Mouse (Mus musculus) adrenal gland, postnatal 10 days (tissue): ENCODE measurements around the gene Msto1. TPM values are rescaled to one million over a fixed set of nuclear protein-coding genes. Genes with fewer than 3 reads are reported as not detected.
"Not testable (repeated sequence)": the region's sequence is repeated elsewhere in the genome, so short reads cannot be mapped to it uniquely, and the experiment has no call there.

Source experiments
- DNase-seq: peaks from one replicate; pipeline ENCODE4 v3.0.0; 2021; ENCODE audit warnings: mixed read lengths
- total RNA-seq, 2 experiments: library from RNA; stranded (reverse); gene quantifications; 2 replicates each; pipeline ENCODE4 v1.2.3; 2021

Gene Msto1
- total RNA-seq, 2 experiments from 2014 or later = 23.9 to 27.2 TPM

DNA sequence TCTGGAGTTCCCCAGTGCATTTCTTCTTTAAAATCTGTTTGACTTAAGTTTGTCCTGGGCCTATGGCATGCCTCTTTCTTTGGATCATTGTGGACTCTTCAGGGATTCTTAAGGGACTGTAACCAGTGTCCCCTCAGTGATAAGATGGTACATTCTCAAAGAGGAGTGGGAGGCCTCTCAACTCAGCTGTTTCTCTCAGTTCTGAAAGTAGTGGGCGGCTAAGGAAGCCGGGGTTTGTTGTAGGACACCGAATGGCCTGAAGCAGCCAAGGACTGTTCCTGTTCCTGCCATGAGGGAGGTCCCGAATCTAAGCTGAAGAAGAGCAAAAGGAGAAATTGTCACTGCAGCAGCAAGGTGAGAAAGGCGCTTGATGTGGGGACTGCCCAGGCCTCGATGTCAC, 8.6 kb downstream of the Msto1 start:
- no peak for DNase-seq

DNA sequence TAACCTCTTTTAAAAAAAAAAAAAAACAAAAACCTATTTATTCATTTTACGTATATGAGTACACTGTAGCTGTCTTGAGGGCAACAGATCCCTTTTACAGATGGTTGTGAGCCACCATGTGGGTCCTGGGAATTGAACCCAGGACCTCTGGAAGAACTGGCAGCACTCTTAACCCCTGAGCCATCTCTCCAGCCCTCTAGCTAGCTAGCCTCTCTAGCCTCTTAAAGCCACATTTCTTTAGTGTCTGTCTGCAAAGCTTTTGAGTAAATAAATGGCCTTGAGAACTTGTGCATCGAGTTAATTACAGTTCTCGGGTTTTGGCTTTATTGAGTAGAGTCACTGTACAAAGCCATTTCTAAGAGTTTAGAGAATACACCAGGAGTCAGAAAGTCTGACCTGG, 9.0 kb downstream of the Msto1 start:
- no peak for DNase-seq

DNA sequence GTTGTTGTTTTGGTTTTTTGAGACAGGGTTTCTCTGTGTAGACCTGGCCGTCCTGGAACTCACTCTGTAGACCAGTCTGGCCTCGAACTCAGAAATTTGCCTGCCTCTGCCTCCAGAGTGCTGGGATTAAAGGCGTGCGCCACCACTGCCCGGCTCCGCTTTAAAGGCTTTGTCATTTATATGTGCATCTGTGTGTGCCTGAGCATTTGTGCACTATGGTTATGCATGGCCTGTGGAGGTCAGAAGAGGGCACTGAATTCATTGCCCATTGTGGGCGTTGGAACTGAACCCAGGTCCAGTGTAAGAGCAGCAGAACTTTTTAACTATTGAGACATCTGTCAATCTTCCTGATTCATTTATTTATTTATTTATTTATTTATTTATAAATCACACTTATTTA, 20.8 kb downstream of the Msto1 start:
- not testable (repeated sequence) for DNase-seq

DNA sequence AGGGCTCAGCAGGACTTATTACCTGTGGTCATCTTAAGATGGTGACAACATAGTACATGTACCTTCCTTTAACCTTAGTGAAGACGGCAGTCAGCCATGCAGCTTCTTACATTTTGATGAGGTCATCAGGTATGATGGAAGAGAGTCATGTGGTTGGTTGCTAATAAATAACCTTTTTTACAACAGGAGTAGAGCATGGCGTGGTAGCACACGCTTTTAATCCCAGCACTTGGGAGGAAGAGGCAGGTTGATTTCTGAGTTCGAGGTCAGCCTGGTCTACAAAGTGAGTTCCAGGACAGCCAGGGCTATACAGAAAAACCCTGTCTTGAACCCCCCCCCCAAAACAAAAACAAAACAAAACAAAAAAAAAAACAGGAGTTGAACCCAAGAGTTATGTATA, 31.3 kb downstream of the Msto1 start:
- DNase-seq = not testable (repeated sequence)

DNA sequence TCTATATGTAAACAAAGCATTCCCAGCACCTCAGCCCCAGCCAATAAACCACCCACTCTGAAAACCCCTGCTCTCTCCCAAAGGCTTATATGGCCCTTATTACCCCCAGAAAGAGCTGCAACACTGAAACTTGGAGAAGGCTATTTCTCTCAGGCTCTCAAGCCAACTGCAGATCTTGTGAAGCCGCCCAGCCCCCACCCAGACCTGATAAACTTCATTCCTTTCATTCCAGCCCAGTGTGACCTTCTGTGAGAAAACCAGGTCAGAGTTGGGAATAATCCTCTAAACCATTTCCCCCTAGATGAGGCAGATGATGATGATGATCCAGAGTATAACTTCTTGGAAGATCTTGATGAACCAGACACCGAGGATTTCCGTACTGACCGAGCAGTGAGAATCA, 45.4 kb downstream of the Msto1 start:
- not testable (repeated sequence) for DNase-seq

DNA sequence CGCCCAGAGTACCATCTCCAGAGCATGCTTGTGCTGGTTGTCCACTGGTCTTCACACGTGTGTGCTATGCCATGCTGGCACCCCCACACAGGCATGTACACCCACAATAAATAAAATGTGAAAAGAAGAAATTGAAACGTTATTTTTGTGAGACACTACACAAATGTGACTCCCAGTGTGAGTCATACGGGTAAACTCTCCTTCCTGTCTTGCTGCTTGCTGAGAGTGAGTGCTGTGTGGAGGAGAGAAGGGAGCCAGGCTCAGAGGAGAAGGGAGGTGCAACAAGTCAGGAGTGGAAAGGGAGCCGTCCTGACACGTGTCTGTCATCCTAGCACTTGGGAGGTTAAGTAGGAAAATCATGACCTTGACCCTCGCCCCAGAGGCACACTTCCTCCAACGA, 46.6 kb downstream of the Msto1 start:
- DNase-seq = not testable (repeated sequence)

DNA sequence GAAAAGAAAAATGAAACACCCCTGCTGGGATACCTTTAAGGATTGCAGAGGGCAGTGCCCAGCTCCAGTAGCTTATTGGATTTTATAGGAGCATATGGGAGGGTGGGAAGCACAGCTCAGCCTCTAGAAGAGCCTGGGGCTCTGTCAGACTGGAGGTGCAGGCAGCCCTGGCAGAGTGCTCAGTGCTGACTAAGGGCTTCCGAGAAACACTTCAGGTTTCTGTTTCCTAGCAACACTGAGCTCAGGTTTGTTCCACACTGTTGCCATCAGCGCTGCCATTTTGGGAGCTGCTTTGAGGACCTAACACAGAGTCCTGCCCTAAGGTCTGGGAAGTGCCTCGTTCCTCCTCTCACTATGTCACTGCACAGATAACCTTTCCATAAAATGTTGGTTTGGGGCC, 47.1 kb downstream of the Msto1 start:
- DNase-seq = not testable (repeated sequence)

DNA sequence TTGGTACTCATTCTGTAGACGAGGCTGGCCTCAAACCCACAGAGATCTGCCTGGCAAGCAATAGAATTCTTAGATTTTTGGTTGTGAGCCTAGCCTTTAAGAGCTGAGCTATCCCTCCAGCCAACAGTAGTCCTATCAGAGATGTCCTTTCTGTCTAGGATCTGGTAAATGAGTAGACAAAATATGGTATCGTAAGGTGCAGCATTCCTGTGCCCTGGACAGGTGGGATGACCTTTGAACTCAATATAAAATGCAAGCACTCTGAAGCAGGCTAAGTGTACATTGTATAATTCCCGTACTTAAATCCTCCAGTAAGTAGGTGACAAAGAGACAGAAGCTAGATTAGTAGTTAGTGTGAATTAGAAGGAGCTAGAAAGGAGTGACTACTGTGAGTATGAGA, 51.7 kb downstream of the Msto1 start:
- DNase-seq = no peak

DNA sequence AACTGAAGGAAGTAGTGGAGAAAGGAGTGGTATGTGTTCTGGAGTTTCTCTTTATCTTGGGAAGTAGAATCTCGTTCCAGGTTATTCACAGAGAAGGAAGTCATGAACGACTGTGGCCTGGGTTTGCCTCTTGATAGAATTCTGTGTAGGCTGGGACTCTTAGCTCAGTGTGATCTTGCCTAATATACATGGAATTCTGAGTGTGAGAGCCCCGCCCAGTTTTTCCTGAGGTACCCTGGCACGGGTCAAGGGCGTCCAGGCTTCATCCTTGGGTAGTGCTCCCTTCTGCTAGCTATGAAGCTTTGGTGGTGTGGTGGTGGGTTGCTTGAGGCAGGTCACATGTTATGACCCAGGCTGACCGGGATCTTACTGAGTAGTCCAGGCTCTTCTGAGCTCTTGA, 58.0 kb downstream of the Msto1 start:
- no peak for DNase-seq

Other genes with a start within 250 kb of the Msto1 start
- gene Khdc4, start 228.2 kb downstream of the Msto1 start, total RNA-seq = 10 to 100 TPM; 46.7 to 60.5 TPM
- gene Rit1, start 197.2 kb downstream of the Msto1 start, total RNA-seq = 10 to 100 TPM; 39.0 to 44.9 TPM
- 10 to 100 TPM; 10.5 to 18.4 TPM for gene Syt11, start 138.8 kb downstream of the Msto1 start, total RNA-seq
- 10 to 100 TPM; 22.7 to 29.2 TPM for gene Gon4l, start 78.8 kb downstream of the Msto1 start, total RNA-seq
- gene Ash1l, start 36.6 kb upstream of the Msto1 start, total RNA-seq = 10 to 100 TPM; 34.4 to 44.4 TPM
- gene Dap3, start 37.2 kb upstream of the Msto1 start, total RNA-seq = 100 to 1,000 TPM; 114 to 128 TPM
- 10 to 100 TPM; 19.2 to 23.2 TPM for gene Rusc1, start 179.3 kb upstream of the Msto1 start, total RNA-seq
- not detected for gene Gm43738, start 187.1 kb upstream of the Msto1 start, total RNA-seq
- gene Fdps, start 188.0 kb upstream of the Msto1 start, total RNA-seq = 10 to 100 TPM; 56.9 to 70.2 TPM
- 10 to 100 TPM; 15.2 to 41.1 TPM for gene Pklr, start 222.1 kb upstream of the Msto1 start, total RNA-seq
- gene Hcn3, start 246.2 kb upstream of the Msto1 start, total RNA-seq = 1 to 10 TPM; 2.2 to 5.7 TPM